Mouse (Mus musculus) myocyte (in vitro differentiated cells): ENCODE results near the gene Yaf2. TPM values are rescaled to one million over a fixed set of nuclear protein-coding genes. Genes with fewer than 3 reads are reported as not detected.
"Not testable (repeated sequence)": the region's sequence is repeated elsewhere in the genome, so short reads cannot be mapped to it uniquely, and the experiment has no call there.

Experiments
- H3K27me3 ChIP-seq: one replicate; pipeline ENCODE4 v1.6.1; 2011; ENCODE audit not compliant: control insufficient read depth, insufficient read depth, insufficient read length
- H3K36me3 ChIP-seq: one replicate; pipeline ENCODE4 v1.6.1; 2011; ENCODE audit not compliant: control insufficient read depth, insufficient read depth
- H3K4me2 ChIP-seq: one replicate; pipeline ENCODE4 v1.6.1; 2011; ENCODE audit warnings: low read depth, control low read depth
- H3K4me3 ChIP-seq: one replicate; pipeline ENCODE4 v1.5.1; 2011; ENCODE audit warnings: mild to moderate bottlenecking, control low read depth, moderate library complexity
- H3K79me2 ChIP-seq: one replicate; pipeline ENCODE4 v1.6.1; 2011; ENCODE audit not compliant: control insufficient read depth, insufficient read depth
- H3ac ChIP-seq: one replicate; pipeline ENCODE4 v1.6.1; 2011; ENCODE audit not compliant: control insufficient read depth, insufficient read length
- CEBPB ChIP-seq: IDR thresholded peaks from 2 replicates; pipeline ENCODE4 v1.6.1; 2011; ENCODE audit warnings: mild to moderate bottlenecking, moderate library complexity; ENCODE audit not compliant: poor library complexity, insufficient read depth, severe bottlenecking
- E2F4 ChIP-seq: IDR thresholded peaks from one replicate; pipeline ENCODE4 v1.6.1; 2011; ENCODE audit warnings: mild to moderate bottlenecking, control low read depth, moderate library complexity; ENCODE audit not compliant: insufficient read depth
- MAX ChIP-seq: IDR thresholded peaks from one replicate; pipeline ENCODE4 v1.6.1; 2011; ENCODE audit warnings: low read depth, mild to moderate bottlenecking, control low read depth
- MYOD1 ChIP-seq, 3 experiments: IDR thresholded peaks; one replicate each; pipeline ENCODE4 v1.6.1; 2011; ENCODE audit warnings: control low read depth in 2 of 3, low read depth in 2 of 3, mild to moderate bottlenecking in 2 of 3, moderate library complexity in 1 of 3; ENCODE audit not compliant: insufficient read length in 2 of 3, control insufficient read depth in 1 of 3
- MYOG ChIP-seq, 3 experiments: IDR thresholded peaks; one replicate each; pipeline ENCODE4 v1.6.1; 2011; ENCODE audit warnings: control low read depth in 2 of 3, low read depth in 2 of 3, mild to moderate bottlenecking in 2 of 3; ENCODE audit not compliant: insufficient read length in 2 of 3, control insufficient read depth in 1 of 3, insufficient read depth in 1 of 3
- POLR2A ChIP-seq: IDR thresholded peaks from one replicate; pipeline ENCODE4 v1.6.1; 2011; ENCODE audit warnings: low read depth, mild to moderate bottlenecking, control low read depth, moderate library complexity; ENCODE audit not compliant: insufficient read length
- POLR2AphosphoS2 ChIP-seq: IDR thresholded peaks from one replicate; pipeline ENCODE4 v1.6.1; 2011; ENCODE audit warnings: low read depth, control low read depth; ENCODE audit not compliant: insufficient read length
- REST ChIP-seq: IDR thresholded peaks from one replicate; pipeline ENCODE4 v1.6.1; 2011; ENCODE audit warnings: mild to moderate bottlenecking, control low read depth, moderate library complexity; ENCODE audit not compliant: insufficient read depth, insufficient read length
- SRF ChIP-seq: IDR thresholded peaks from one replicate; pipeline ENCODE4 v1.6.1; 2011; ENCODE audit warnings: low read depth; ENCODE audit not compliant: control insufficient read depth, insufficient read length
- TCF12 ChIP-seq: IDR thresholded peaks from one replicate; pipeline ENCODE4 v1.6.1; 2011; ENCODE audit warnings: mild to moderate bottlenecking, control low read depth; ENCODE audit not compliant: poor library complexity, insufficient read depth, severe bottlenecking
- TCF3 ChIP-seq: IDR thresholded peaks from one replicate; pipeline ENCODE4 v1.6.1; 2011; ENCODE audit warnings: low read depth, control low read depth; ENCODE audit not compliant: insufficient read length
- USF1 ChIP-seq: IDR thresholded peaks from one replicate; pipeline ENCODE4 v1.6.1; 2011; ENCODE audit warnings: low read depth, mild to moderate bottlenecking, control low read depth, moderate library complexity
- polyA plus RNA-seq: library from polyadenylated mRNA; unstranded; fragments of >200 nt; fragmentation: generic; extraction: Trizol; gene quantifications from one replicate; pipeline ENCODE4 v1.2.1, GENCODE M21; 2012; ENCODE audit warnings: missing spikeins

Gene Yaf2
- polyA plus RNA-seq: 22.1 TPM

- TF ChIP-seq TCF12: peak; percentile 7
- TF ChIP-seq MYOD1 (IDR thresholded peaks at IDR 0.05; ENCODE audit: control insufficient read depth in 1 of 3, insufficient read length in 2 of 3, low read depth in 2 of 3): peak in 2 of 3 experiments; percentile 62 to 87
- TF ChIP-seq REST: no peak
- TF ChIP-seq MYOG (IDR thresholded peaks at IDR 0.05; ENCODE audit: control insufficient read depth in 1 of 3, insufficient read depth in 1 of 3, insufficient read length in 2 of 3, low read depth in 2 of 3): peak in 2 of 3 experiments; percentile 78 to 83
- TF ChIP-seq SRF: peak; percentile 98
- TF ChIP-seq USF1: peak; percentile 92
- TF ChIP-seq POLR2AphosphoS2: peak; percentile 50
- TF ChIP-seq TCF3: peak; percentile 37
- no peak for TF ChIP-seq CEBPB
- TF ChIP-seq POLR2A: peak; percentile 75
- TF ChIP-seq E2F4: peak; percentile 82
- TF ChIP-seq MAX: no peak
- peak within 1 kb of the TSS; percentile 91 for H3K4me2 ChIP-seq
- peaks cover 5% of the 10 kb centered on the region for H3K36me3 ChIP-seq
- no peaks in the 10 kb centered on the region for H3K27me3 ChIP-seq
- H3K4me3 ChIP-seq: peak within 1 kb of the TSS; percentile 50
- H3ac ChIP-seq: peak within 1 kb of the TSS; percentile 87
- peaks cover 36% of the 10 kb centered on the region for H3K79me2 ChIP-seq
Measured at GRCm38 (mm10) chr15:93336925-93337761, at the start of gene Yaf2. Gene Yaf2, minus strand, starts transcription at chr15:93336935.

GRCm38 (mm10) chr15:93381337-93381736 lies 44.6 kb upstream of the Yaf2 start:
- H3K4me2 ChIP-seq: no peak overlapping the region
- no peak for TF ChIP-seq TCF12
- no peaks in the 10 kb centered on the region for H3K27me3 ChIP-seq
- no peaks in the 10 kb centered on the region for H3K79me2 ChIP-seq
- H3ac ChIP-seq: no peak overlapping the region
- peaks cover 16% of the 10 kb centered on the region for H3K36me3 ChIP-seq
- no peak overlapping the region for H3K4me3 ChIP-seq

- TF ChIP-seq REST (no peak), USF1 (no peak), TCF3 (no peak), MYOD1 (IDR thresholded peaks at IDR 0.05; ENCODE audit: control insufficient read depth in 1 of 3, insufficient read length in 2 of 3, low read depth in 2 of 3) (no peak), CEBPB (no peak), TCF12 (no peak), POLR2A (no peak), MYOG (IDR thresholded peaks at IDR 0.05; ENCODE audit: control insufficient read depth in 1 of 3, insufficient read depth in 1 of 3, insufficient read length in 2 of 3, low read depth in 2 of 3) (no peak), MAX (no peak), SRF (no peak)
- Histone ChIP-seq H3K27me3 (no peaks in the 10 kb centered on the region), H3ac (no peak overlapping the region), H3K4me3 (no peak overlapping the region), H3K4me2 (no peak overlapping the region), H3K79me2 (no peaks in the 10 kb centered on the region), H3K36me3 (no peaks in the 10 kb centered on the region)
Measured at GRCm38 (mm10) chr15:93379177-93379576, 42.4 kb upstream of the Yaf2 start.

GRCm38 (mm10) chr15:93375696-93376095 lies 39.0 kb upstream of the Yaf2 start:
- Histone ChIP-seq H3K4me3 (no peak overlapping the region), H3K36me3 (no peaks in the 10 kb centered on the region), H3K79me2 (no peaks in the 10 kb centered on the region), H3ac (no peak overlapping the region), H3K27me3 (no peaks in the 10 kb centered on the region), H3K4me2 (no peak overlapping the region)
- no peak for TF ChIP-seq CEBPB
- no peak for TF ChIP-seq TCF12
- no peak for TF ChIP-seq SRF
- no peak for TF ChIP-seq MYOD1 (IDR thresholded peaks at IDR 0.05; ENCODE audit: control insufficient read depth in 1 of 3, insufficient read length in 2 of 3, low read depth in 2 of 3)
- TF ChIP-seq POLR2AphosphoS2: no peak
- TF ChIP-seq TCF3: no peak
- TF ChIP-seq E2F4: no peak
- no peak for TF ChIP-seq REST
- no peak for TF ChIP-seq MYOG (IDR thresholded peaks at IDR 0.05; ENCODE audit: control insufficient read depth in 1 of 3, insufficient read depth in 1 of 3, insufficient read length in 2 of 3, low read depth in 2 of 3)
- no peak for TF ChIP-seq POLR2A
- TF ChIP-seq USF1: no peak
- TF ChIP-seq MAX: no peak

- not testable (repeated sequence) for H3K36me3 ChIP-seq, H3ac ChIP-seq, H3K4me2 ChIP-seq, H3K79me2 ChIP-seq, H3K4me3 ChIP-seq, H3K27me3 ChIP-seq
Measured at GRCm38 (mm10) chr15:93372525-93373119, 35.9 kb upstream of the Yaf2 start.
